Mouse (Mus musculus) erythroblast, embryonic 14.5 days (primary cell): ENCODE results near the gene Orai3.

ENCODE experiments used
- GATA1 ChIP-seq: IDR thresholded peaks from 2 replicates; pipeline ENCODE4 v1.6.1; 2012; ENCODE audit warnings: low read length, inconsistent platforms, mixed read lengths
- TAL1 ChIP-seq: IDR thresholded peaks from 3 replicates; pipeline ENCODE4 v1.6.1; 2012; ENCODE audit warnings: low read length, inconsistent platforms, mixed read lengths

DNA sequence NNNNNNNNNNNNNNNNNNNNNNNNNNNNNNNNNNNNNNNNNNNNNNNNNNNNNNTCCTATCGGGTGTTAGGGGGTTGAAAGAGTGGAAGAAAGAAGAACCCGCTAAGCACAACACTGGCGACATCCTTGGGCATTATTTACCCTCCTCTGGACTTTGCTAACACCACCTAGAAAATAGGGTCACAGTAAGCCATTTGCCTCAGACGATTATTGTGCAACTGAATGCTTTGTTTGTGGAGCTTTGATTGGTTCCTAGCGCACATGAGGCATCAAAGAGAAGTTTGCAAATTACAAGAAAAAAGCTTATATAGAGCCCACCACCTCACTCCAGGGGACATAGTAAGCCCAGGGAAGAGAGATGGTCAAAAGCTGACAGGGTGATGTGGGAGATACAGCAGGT is 39.2 kb downstream of the Orai3 start:
- no peak for TF ChIP-seq TAL1
- no peak for TF ChIP-seq GATA1
